Mouse (Mus musculus) cerebellum, adult 9-11 months (tissue): Measurements from ENCODE around the gene Vgll4.

Experiments used
- DNase-seq: peaks from one replicate; pipeline ENCODE4 v3.0.0; 2022

Vgll4 gene

GRCm38 (mm10) chr6:114917129-114917528, 52.7 kb downstream of the Vgll4 start:
- no peak for DNase-seq

- DNase-seq: no peak
Observed at GRCm38 (mm10) chr6:114916715-114916992, 53.1 kb downstream of the Vgll4 start.

- DNase-seq: no peak
Observed at GRCm38 (mm10) chr6:114915915-114916714, 53.7 kb downstream of the Vgll4 start.

GRCm38 (mm10) chr6:114914041-114914716, 55.6 kb downstream of the Vgll4 start:
- DNase-seq: no peak

- no peak for DNase-seq
Observed at GRCm38 (mm10) chr6:114913142-114913541, 56.7 kb downstream of the Vgll4 start.

GRCm38 (mm10) chr6:114911540-114911939, 58.3 kb downstream of the Vgll4 start:
- DNase-seq: no peak

- DNase-seq: no peak
Observed at GRCm38 (mm10) chr6:114909801-114910200, 60.0 kb downstream of the Vgll4 start.

GRCm38 (mm10) chr6:114907459-114907858, 62.3 kb downstream of the Vgll4 start:
- no peak for DNase-seq

GRCm38 (mm10) chr6:114906209-114906608, 63.6 kb downstream of the Vgll4 start:
- no peak for DNase-seq

- no peak for DNase-seq
Observed at GRCm38 (mm10) chr6:114905253-114906028, 64.4 kb downstream of the Vgll4 start.

- no peak for DNase-seq
Observed at GRCm38 (mm10) chr6:114904818-114905217, 65.0 kb downstream of the Vgll4 start.

- no peak for DNase-seq
Observed at GRCm38 (mm10) chr6:114904233-114904632, 65.6 kb downstream of the Vgll4 start.

- DNase-seq: no peak
Observed at GRCm38 (mm10) chr6:114901921-114902320, 67.9 kb downstream of the Vgll4 start.

GRCm38 (mm10) chr6:114901321-114901824, 68.4 kb downstream of the Vgll4 start:
- DNase-seq: no peak

GRCm38 (mm10) chr6:114900194-114900593, 69.6 kb downstream of the Vgll4 start:
- no peak for DNase-seq

GRCm38 (mm10) chr6:114899652-114900051, 70.1 kb downstream of the Vgll4 start:
- no peak for DNase-seq

GRCm38 (mm10) chr6:114898949-114899348, 70.8 kb downstream of the Vgll4 start:
- no peak for DNase-seq

GRCm38 (mm10) chr6:114896281-114896680, 73.5 kb downstream of the Vgll4 start:
- no peak for DNase-seq

GRCm38 (mm10) chr6:114895191-114895590, 74.6 kb downstream of the Vgll4 start:
- DNase-seq: no peak

- DNase-seq: no peak
Observed at GRCm38 (mm10) chr6:114894548-114895106, 75.2 kb downstream of the Vgll4 start.

- DNase-seq: no peak
Observed at GRCm38 (mm10) chr6:114893427-114894209, 76.2 kb downstream of the Vgll4 start.

GRCm38 (mm10) chr6:114892363-114892762, 77.4 kb downstream of the Vgll4 start:
- DNase-seq: peak; percentile 40
